Mouse (Mus musculus) ES-Bruce4 (cell line): Measurements from ENCODE around the gene Slc4a3. TPM values are rescaled to one million over a fixed set of nuclear protein-coding genes. Genes with fewer than 3 reads are reported as not detected.

Experiments
- H3K27ac ChIP-seq: 2 replicates; pipeline ENCODE4 v1.5.1; 2012; ENCODE audit warnings: low read length, inconsistent platforms; ENCODE audit not compliant: insufficient read depth
- H3K27me3 ChIP-seq: 2 replicates; pipeline ENCODE4 v1.6.1; 2012; ENCODE audit warnings: mild to moderate bottlenecking, low read length, inconsistent platforms; ENCODE audit not compliant: control insufficient read depth, poor library complexity, insufficient read depth, severe bottlenecking
- H3K36me3 ChIP-seq: 2 replicates; pipeline ENCODE4 v1.6.1; 2012; ENCODE audit warnings: inconsistent platforms, mild to moderate bottlenecking, low read length, moderate library complexity; ENCODE audit not compliant: control insufficient read depth, poor library complexity, insufficient read depth, severe bottlenecking
- H3K4me1 ChIP-seq: one replicate; pipeline ENCODE4 v1.8.1; 2011; ENCODE audit warnings: low read length; ENCODE audit not compliant: control insufficient read depth, insufficient read depth
- H3K4me3 ChIP-seq: 2 replicates; pipeline ENCODE4 v1.5.1; 2011; ENCODE audit warnings: low read depth, mild to moderate bottlenecking, low read length
- H3K9ac ChIP-seq: 2 replicates; pipeline ENCODE4 v1.6.1; 2012; ENCODE audit warnings: low read depth, mild to moderate bottlenecking, inconsistent platforms; ENCODE audit not compliant: poor library complexity, severe bottlenecking
- H3K9me3 ChIP-seq: replicated peaks from 2 replicates; pipeline ENCODE4 v1.6.1; 2012; ENCODE audit warnings: mild to moderate bottlenecking, low read length, inconsistent platforms; ENCODE audit not compliant: control insufficient read depth, poor library complexity, insufficient read depth, severe bottlenecking
- CTCF ChIP-seq: IDR thresholded peaks from one replicate; pipeline ENCODE4 v1.8.1; 2011; ENCODE audit warnings: low read depth, low read length
- EP300 ChIP-seq: IDR thresholded peaks from 2 replicates; pipeline ENCODE4 v1.6.1; 2011; ENCODE audit warnings: low read depth, low read length; ENCODE audit not compliant: insufficient read depth
- POLR2A ChIP-seq: IDR thresholded peaks from one replicate; pipeline ENCODE4 v1.8.1; 2011; ENCODE audit warnings: low read length; ENCODE audit not compliant: insufficient read depth
- polyA plus RNA-seq: library from polyadenylated mRNA; stranded (reverse); fragments of >200 nt; gene quantifications from 2 replicates; pipeline ENCODE4 v1.2.4, GENCODE M21; 2011; ENCODE audit warnings: low read depth; ENCODE audit not compliant: missing spikeins, insufficient read depth, insufficient read length

Slc4a3 gene
- polyA plus RNA-seq, 1 experiment: 6.6 TPM

DNA sequence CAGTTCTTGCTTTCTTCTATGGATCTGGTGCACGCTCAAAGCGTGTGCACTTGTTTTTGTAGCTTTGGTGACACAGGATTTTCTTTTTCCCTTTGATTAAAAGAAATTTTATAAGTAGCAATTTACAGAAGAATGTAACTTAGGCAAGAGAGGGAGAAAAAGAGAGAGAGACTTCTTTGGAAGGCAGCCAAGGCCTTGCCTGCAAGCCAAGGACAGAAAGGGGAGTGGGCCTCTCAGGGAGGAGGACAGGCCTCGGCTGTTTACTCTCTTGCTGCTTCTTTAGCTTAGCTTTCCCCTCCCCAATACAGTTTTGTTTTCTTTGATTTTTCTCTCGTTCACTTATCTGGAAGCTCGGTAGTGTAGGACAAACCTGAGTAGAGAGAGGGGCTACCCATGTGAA lies 26.5 kb upstream of the Slc4a3 start:
- H3K4me1 ChIP-seq: peaks cover 5% of the 10 kb centered on the region
- no peak overlapping the region for H3K4me3 ChIP-seq
- H3K27me3 ChIP-seq: no peaks in the 10 kb centered on the region
- H3K36me3 ChIP-seq: no peaks in the 10 kb centered on the region
- no peak for TF ChIP-seq EP300
- TF ChIP-seq POLR2A: no peak
- peak overlapping the region; percentile 41; the same call in 1 of the 2 replicates for H3K27ac ChIP-seq
- H3K9me3 ChIP-seq: no peaks in the 10 kb centered on the region
- H3K9ac ChIP-seq: no peak overlapping the region

DNA sequence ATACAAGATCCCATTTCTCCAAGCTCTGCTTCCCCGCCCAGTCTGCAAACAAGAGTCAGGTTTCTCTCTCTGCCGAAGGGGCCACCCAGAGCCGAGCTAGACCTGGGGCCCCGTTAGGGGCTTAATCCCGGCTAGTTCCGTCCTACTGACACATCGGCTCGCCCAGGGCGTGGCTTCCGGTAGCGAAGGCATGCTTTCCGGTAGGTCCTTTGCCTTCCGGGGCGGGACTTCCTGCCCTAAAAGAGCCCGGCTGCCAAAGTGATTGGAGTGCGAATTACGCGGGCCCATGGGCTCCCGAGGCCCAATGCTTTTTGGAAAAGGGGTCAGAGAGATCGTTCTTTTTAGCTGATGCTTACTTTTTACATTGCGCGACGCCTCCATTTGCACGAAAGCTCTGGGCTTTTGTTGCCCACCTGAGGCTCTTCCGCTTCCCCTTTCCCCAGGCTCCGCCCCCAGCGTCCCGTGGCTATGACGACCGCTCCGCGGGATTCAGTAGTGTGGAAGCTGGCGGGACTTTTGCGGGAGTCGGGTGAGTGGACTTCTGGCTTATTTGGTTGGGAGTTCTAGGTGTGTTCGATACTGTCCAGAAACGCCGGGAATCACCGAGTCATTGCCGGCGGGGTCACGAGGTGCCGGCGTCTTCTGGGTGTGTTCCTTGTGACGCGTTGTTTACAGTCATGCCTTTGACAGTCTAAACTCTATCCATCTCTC lies 24.6 kb upstream of the Slc4a3 start, which contains the start of gene Stk11ip:
TSS of gene Stk11ip (plus strand) at position 209 of the 711 bp plus-strand sequence.
- no peak for TF ChIP-seq CTCF
- no peak for TF ChIP-seq POLR2A
- no peak for TF ChIP-seq EP300
- Histone ChIP-seq H3K27me3 (no peaks in the 10 kb centered on the region), H3K27ac (peak within 1 kb of the TSS; percentile 95), H3K9me3 (no peaks in the 10 kb centered on the region), H3K9ac (peak within 1 kb of the TSS; percentile 44), H3K36me3 (no peaks in the 10 kb centered on the region), H3K4me1 (peaks cover 3% of the 10 kb centered on the region), H3K4me3 (peak within 1 kb of the TSS; percentile 73)

DNA sequence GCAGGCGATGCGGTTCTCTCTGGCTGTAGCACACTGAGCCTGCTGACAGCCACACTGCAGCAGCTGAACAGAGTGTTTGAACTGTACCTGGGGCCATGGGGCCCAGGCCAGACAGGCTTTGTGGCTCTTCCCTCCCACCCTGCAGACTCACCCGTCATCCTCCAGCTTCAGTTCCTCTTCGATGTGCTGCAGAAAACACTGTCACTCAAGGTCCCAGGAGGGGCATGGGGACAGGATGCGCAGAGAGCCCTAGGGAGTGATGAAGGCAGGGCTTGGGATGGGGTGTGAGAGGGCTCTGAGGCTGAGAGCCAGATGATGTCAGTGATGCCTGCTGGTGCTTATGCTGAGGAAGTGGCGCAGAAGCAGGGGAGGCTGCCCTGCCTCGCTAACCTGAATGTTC lies 21.4 kb upstream of the Slc4a3 start:
- Histone ChIP-seq H3K27ac (no peak overlapping the region), H3K36me3 (no peaks in the 10 kb centered on the region), H3K9ac (no peak overlapping the region), H3K9me3 (no peaks in the 10 kb centered on the region), H3K27me3 (no peaks in the 10 kb centered on the region), H3K4me3 (no peak overlapping the region), H3K4me1 (no peaks in the 10 kb centered on the region)
- TF ChIP-seq EP300 (no peak), CTCF (no peak), POLR2A (no peak)

DNA sequence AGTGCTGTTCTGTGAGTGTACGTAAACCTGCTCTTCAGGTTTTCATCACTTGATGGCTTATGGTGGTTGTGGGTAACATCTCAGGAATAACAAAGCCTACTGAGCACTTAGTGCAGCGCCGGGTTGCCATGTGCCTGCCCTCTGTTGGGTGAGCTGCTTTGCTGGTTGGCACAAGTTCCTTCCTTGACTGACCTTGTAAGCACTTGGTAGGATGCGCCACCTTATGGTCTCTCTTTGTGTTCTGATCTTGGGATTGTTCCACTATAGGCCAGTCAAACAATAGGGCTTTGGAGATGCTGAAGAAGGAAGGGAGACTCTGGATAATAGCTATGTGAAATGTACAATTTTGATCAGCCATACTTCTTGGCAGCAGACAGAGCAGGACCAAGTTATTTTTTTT lies 15.5 kb upstream of the Slc4a3 start:
- Histone ChIP-seq H3K9me3 (no peaks in the 10 kb centered on the region), H3K27me3 (no peaks in the 10 kb centered on the region), H3K27ac (no peak overlapping the region), H3K36me3 (no peaks in the 10 kb centered on the region), H3K9ac (no peak overlapping the region), H3K4me1 (no peaks in the 10 kb centered on the region), H3K4me3 (no peak overlapping the region)
- TF ChIP-seq EP300: no peak
- TF ChIP-seq POLR2A: no peak
- no peak for TF ChIP-seq CTCF

DNA sequence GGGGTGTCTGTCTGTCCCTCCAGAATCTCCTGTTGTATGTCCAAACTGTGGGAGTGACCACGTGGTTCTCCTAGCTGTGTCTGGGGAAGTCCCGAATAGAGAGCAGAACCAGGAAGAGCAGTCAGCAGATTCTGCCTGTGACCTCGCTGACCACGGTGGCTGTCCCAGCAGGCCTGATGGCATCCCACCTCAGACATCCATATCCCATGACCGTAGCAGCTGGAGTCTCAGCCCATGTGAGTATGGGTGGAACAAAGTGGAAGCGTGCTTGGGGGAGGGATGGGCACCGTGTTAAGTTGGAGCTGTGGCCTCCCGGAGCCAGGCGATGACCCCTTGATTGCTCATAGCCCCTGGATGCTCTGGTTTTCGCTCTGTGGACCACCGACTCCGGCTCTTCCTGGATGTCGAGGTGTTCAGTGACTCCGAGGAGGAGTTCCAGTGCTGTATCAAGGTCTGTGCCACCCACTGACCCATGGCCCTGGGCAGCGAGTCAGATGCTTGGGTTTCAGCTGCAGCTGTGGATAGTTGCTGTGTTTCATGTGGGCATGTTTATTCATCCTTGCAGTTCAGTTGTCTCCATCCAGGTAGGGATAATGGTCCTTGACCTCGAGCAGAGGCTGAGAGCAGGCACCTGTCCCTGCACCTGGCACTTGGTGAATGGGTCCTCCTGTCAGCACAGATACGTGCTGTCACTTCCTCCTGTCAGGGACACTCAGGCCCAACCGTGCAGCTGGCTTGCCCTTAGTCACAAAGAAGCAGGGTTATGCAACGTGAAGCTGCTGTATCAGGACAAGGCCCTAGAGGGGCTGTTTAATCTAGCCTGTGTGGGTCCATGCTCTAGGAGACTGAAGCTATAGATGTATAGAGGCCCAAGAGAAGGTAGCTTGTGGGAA lies 13.5 kb upstream of the Slc4a3 start:
- Histone ChIP-seq H3K27ac (no peak overlapping the region), H3K36me3 (no peaks in the 10 kb centered on the region)

More for the DNA sequence above, 13.5 kb upstream of the Slc4a3 start:
- no peaks in the 10 kb centered on the region for H3K27me3 ChIP-seq
- no peaks in the 10 kb centered on the region for H3K9me3 ChIP-seq
- no peak overlapping the region for H3K9ac ChIP-seq
- H3K4me3 ChIP-seq: no peak overlapping the region
- H3K4me1 ChIP-seq: no peaks in the 10 kb centered on the region
- no peak for TF ChIP-seq POLR2A
- no peak for TF ChIP-seq EP300
- TF ChIP-seq CTCF: no peak
